Mouse (Mus musculus): ENCODE measurements around the gene Tmem131l. TPM values are rescaled to one million over a fixed set of nuclear protein-coding genes. Genes with fewer than 3 reads are reported as not detected.

The Tmem131l gene
- total and polyA plus RNA-seq, 2 experiments from 2014 or later, result 37.5 to 65.0 TPM

DNA sequence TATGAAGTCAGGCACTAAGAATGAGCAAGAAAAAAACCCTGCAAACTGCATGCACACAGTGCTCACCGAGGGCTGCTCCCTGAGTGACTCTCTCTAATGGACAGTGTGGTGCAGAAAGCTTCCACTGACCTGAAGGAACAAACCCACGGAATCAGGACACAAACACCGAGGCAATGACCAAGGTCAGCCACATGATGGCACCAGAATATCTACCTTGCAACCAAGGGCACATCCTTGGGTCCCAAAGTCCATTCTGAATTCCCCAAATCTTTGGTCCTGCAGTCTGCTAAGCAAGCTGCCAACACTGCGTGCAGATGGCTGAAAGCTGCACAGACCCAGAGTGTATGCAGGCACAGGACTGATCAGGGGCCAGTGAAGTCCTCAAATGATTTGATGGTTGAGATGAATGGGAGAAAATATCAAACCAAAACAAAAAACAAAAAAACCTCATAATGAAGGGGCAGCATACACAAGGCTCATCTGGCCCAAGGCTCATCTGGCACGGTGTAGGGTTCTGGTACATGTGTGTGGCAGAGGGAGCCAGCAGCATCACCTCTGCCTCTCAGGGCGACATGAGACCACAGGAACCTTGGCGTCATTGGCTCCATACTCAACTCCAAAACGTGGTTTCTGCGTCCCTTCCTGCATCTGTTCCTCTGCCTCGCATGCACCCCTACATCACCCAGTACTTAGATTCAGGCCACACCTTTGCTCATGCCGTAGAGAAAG is 124.0 kb downstream of the Tmem131l start:
- H3K4me3 ChIP-seq (ENCODE audit: low read depth, low read length), result no peak overlapping the region
- no peak overlapping the region for H3K4me2 ChIP-seq (ENCODE audit: low read depth)
- H3K36me3 ChIP-seq (ENCODE audit: insufficient read depth), result peaks cover 76% of the 10 kb centered on the region
- 76% methylated on average over 11 of the region's 11 CpGs for WGBS
- peak; percentile 75 for TF ChIP-seq CTCF (IDR thresholded peaks at IDR 0.05; ENCODE audit: low read depth)
- no peaks in the 10 kb centered on the region for H3K27me3 ChIP-seq (ENCODE audit: insufficient read depth, low read length)
- peak; percentile 53 for DNase-seq
- H3K4me1 ChIP-seq (ENCODE audit: insufficient read depth), result no peaks in the 10 kb centered on the region
- peak; percentile 45; the same call in 1 of the 2 replicates for ATAC-seq
- no peak overlapping the region for H3K27ac ChIP-seq (ENCODE audit: low read depth, low read length)
- H3K9me3 ChIP-seq (ENCODE audit: low read length), result no peaks in the 10 kb centered on the region
- no peak overlapping the region for H3K9ac ChIP-seq

DNA sequence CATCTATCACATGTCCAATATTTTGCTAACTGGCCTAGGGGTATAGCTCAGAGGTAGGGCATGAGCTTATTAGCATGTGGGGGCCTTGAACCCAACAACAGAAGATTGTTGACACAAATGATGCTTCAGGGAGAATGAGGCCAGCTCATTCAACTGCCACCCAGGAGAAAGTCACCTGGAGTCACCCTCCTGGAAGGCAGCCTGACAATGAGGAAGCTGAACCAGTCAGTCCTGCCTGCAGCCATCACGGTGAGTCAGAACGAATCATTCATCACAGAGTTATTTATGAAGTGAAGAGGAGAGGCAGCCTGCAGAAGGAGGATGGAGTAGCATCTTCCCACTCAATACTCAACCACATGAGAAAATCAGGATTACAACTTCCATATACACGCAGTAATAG is 124.9 kb downstream of the Tmem131l start:
- no peaks in the 10 kb centered on the region for H3K9me3 ChIP-seq (ENCODE audit: low read length)
- no peak for DNase-seq
- H3K27ac ChIP-seq (ENCODE audit: low read depth, low read length), result no peak overlapping the region
- H3K36me3 ChIP-seq (ENCODE audit: insufficient read depth), result peaks cover 76% of the 10 kb centered on the region
- H3K27me3 ChIP-seq (ENCODE audit: insufficient read depth, low read length), result no peaks in the 10 kb centered on the region
- no peak for TF ChIP-seq CTCF (IDR thresholded peaks at IDR 0.05; ENCODE audit: low read depth)
- no peak overlapping the region for H3K4me2 ChIP-seq (ENCODE audit: low read depth)
- no peak overlapping the region for H3K9ac ChIP-seq
- ATAC-seq, result no peak
- WGBS, result 87% methylated on average over 3 of the region's 3 CpGs
- no peak overlapping the region for H3K4me3 ChIP-seq (ENCODE audit: low read depth, low read length)
- no peaks in the 10 kb centered on the region for H3K4me1 ChIP-seq (ENCODE audit: insufficient read depth)

DNA sequence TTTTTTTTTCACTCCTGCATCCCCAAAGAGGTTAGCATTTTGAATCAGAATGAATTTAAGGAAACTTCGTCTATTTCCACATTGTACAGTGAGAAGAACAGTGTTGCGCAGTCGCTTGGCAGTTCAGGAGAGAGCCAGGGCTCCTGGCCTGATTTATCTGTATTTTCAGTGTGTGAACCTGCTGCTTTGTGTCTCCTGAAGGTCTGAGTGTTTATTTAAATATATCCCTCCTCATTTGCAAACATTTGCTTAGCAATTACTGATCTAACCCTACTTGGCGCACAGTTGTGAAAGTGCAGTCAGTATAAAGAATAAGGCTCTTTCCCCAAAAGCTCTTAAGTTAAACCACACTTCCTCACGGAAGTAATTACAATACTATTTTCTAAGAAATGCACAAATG is 129.3 kb downstream of the Tmem131l start:
- ATAC-seq (no peak), DNase-seq (no peak)
- H3K9ac ChIP-seq, result no peak overlapping the region
- no peaks in the 10 kb centered on the region for H3K9me3 ChIP-seq (ENCODE audit: low read length)
- H3K4me1 ChIP-seq (ENCODE audit: insufficient read depth), result no peaks in the 10 kb centered on the region
- no peak overlapping the region for H3K4me2 ChIP-seq (ENCODE audit: low read depth)
- 88% methylated on average over 5 of the region's 5 CpGs for WGBS
- no peak overlapping the region for H3K27ac ChIP-seq (ENCODE audit: low read depth, low read length)
- no peak overlapping the region for H3K4me3 ChIP-seq (ENCODE audit: low read depth, low read length)
- TF ChIP-seq CTCF (IDR thresholded peaks at IDR 0.05; ENCODE audit: low read depth), result no peak
- peaks cover 66% of the 10 kb centered on the region for H3K36me3 ChIP-seq (ENCODE audit: insufficient read depth)
- H3K27me3 ChIP-seq (ENCODE audit: insufficient read depth, low read length), result no peaks in the 10 kb centered on the region

DNA sequence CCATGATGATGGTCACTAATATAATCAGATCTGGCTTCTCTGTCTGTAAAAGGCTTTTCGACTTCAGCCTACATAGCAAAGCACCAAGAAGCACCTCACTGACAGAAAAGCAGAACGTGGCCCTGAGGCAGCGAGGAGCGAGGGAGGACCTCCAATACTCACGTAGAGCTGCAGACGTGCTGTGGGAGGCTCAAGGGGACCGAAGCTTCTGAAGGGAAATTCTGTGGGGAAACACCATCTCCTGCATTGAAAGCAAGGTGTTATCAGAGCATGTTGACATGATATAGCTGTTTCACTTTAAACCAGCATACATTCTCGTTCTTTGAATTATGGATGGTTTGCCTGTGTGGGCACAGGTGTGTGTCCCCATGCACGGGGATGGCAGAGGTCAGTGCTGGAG is 133.8 kb downstream of the Tmem131l start:
- 96% methylated on average over 9 of the region's 9 CpGs for WGBS
- no peaks in the 10 kb centered on the region for H3K27me3 ChIP-seq (ENCODE audit: insufficient read depth, low read length)
- H3K9me3 ChIP-seq (ENCODE audit: low read length), result no peaks in the 10 kb centered on the region
- no peaks in the 10 kb centered on the region for H3K4me1 ChIP-seq (ENCODE audit: insufficient read depth)
- no peak for ATAC-seq
- H3K4me3 ChIP-seq (ENCODE audit: low read depth, low read length), result no peak overlapping the region
- no peak for DNase-seq
- H3K27ac ChIP-seq (ENCODE audit: low read depth, low read length), result no peak overlapping the region
- no peak overlapping the region for H3K4me2 ChIP-seq (ENCODE audit: low read depth)
- no peak for TF ChIP-seq CTCF (IDR thresholded peaks at IDR 0.05; ENCODE audit: low read depth)
- H3K9ac ChIP-seq, result no peak overlapping the region
- peaks cover 80% of the 10 kb centered on the region for H3K36me3 ChIP-seq (ENCODE audit: insufficient read depth)

DNA sequence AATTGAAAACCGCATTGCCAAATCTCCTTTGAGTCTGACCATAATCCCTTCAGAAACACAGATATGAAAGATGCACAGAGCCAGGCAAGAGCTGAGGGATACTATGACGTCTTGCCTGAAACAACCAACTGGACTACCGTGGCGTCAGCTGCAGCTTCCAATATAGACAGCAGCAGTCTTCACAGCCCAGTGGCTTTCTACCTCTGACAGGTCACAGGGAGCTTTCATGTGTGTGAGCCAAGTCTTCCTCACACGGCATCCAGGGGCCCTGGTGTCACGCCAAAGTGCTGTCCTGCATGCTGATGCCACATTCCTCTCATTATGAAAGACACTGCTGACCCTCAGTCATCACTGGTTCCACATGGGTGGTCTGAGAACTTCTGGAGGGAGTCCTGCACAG is 134.8 kb downstream of the Tmem131l start:
- TF ChIP-seq CTCF (IDR thresholded peaks at IDR 0.05; ENCODE audit: low read depth), result no peak

DNA sequence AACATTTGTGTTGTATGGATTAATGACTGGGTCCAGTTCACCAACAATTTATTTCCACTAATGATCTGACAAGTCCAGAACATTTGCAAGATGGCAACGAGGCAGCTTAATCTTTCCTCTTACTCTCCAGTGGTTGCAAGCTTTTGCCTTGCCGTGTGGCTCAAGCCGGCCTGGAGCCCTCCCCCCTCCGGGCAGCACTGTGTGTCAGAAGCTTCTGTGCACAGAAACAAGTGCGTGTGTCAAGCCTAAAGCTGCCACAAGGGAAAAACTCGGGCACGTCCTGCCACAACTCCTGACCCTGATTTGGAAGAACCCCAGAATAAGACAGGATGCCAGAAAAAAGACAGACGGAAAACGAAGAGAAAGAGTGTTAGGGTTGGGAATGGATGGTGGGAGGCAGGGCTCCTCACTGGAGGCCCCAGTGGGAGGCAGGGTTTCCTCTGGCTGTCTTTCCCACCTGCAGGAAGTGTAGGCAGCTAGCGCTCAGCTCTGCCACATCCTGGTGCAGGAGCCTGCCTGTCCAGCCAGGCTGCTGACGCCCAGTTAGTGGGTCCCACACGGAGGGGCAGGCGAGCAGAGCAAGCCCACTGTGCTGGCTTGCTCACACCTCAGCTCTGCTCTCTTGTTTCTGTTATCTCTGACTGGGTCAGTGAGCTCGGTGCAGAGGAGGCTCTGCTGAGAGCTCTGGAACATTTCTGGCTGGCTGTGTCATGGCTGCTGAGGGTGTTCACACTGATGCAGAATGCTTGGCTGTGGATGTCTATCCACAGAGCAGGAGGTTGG is 135.6 kb downstream of the Tmem131l start:
- Histone ChIP-seq H3K4me3 (ENCODE audit: low read depth, low read length) (no peak overlapping the region), H3K4me1 (ENCODE audit: insufficient read depth) (no peaks in the 10 kb centered on the region), H3K9ac (no peak overlapping the region), H3K36me3 (ENCODE audit: insufficient read depth) (peaks cover 81% of the 10 kb centered on the region), H3K9me3 (ENCODE audit: low read length) (no peaks in the 10 kb centered on the region), H3K27me3 (ENCODE audit: insufficient read depth, low read length) (no peaks in the 10 kb centered on the region), H3K4me2 (ENCODE audit: low read depth) (no peak overlapping the region), H3K27ac (ENCODE audit: low read depth, low read length) (no peak overlapping the region)
- WGBS, result 54% methylated on average over 14 of the region's 14 CpGs
- peak; percentile 23 for ATAC-seq
- DNase-seq, result no peak
- TF ChIP-seq CTCF (IDR thresholded peaks at IDR 0.05; ENCODE audit: low read depth), result 0 out of 2 replicates have a peak, but pooled peaks have one; percentile 3

More for the DNA sequence above, 134.8 kb downstream of the Tmem131l start:
- Histone ChIP-seq H3K4me3 (ENCODE audit: low read depth, low read length) (no peak overlapping the region), H3K36me3 (ENCODE audit: insufficient read depth) (peaks cover 80% of the 10 kb centered on the region), H3K4me1 (ENCODE audit: insufficient read depth) (no peaks in the 10 kb centered on the region), H3K27ac (ENCODE audit: low read depth, low read length) (no peak overlapping the region), H3K4me2 (ENCODE audit: low read depth) (no peak overlapping the region), H3K27me3 (ENCODE audit: insufficient read depth, low read length) (no peaks in the 10 kb centered on the region), H3K9me3 (ENCODE audit: low read length) (no peaks in the 10 kb centered on the region), H3K9ac (0 out of 2 replicates have a peak overlapping the region, but pooled peaks have one; percentile 10)
- ATAC-seq, result no peak
- DNase-seq, result no peak
- 56% methylated on average over 6 of the region's 6 CpGs for WGBS

DNA sequence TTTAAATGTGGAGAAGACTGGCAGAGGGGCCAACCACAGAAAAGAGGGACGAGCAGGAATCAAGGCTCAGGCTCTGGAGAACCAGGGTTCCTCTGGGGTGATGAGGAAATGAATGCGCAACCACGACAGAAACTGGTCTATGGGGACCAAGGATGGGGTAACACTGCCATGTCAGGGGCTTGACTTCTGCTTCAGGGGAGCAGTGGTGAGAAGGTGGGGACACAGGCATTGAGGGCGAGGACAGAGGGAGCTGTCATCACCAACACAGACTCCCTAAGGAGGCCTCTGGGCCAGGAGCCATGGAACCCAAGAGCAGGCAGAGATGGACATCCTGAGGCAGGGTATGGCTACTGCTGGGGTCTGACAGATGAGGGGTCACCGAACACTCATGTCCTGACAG is 137.0 kb downstream of the Tmem131l start:
- no peak for TF ChIP-seq CTCF (IDR thresholded peaks at IDR 0.05; ENCODE audit: low read depth)
- no peak overlapping the region for H3K4me2 ChIP-seq (ENCODE audit: low read depth)
- H3K27me3 ChIP-seq (ENCODE audit: insufficient read depth, low read length), result no peaks in the 10 kb centered on the region
- no peak for ATAC-seq
- DNase-seq, result no peak
- H3K4me3 ChIP-seq (ENCODE audit: low read depth, low read length), result no peak overlapping the region
- no peak overlapping the region for H3K9ac ChIP-seq
- WGBS, result 95% methylated on average over 5 of the region's 5 CpGs
- no peak overlapping the region for H3K27ac ChIP-seq (ENCODE audit: low read depth, low read length)
- no peaks in the 10 kb centered on the region for H3K9me3 ChIP-seq (ENCODE audit: low read length)
- H3K36me3 ChIP-seq (ENCODE audit: insufficient read depth), result peaks cover 86% of the 10 kb centered on the region
- H3K4me1 ChIP-seq (ENCODE audit: insufficient read depth), result no peaks in the 10 kb centered on the region
